Mouse (Mus musculus) lung, postnatal 0 days (tissue): ENCODE measurements at regions not wholly inside any gene's neighbourhood (a gene's known extent, or its start where the extent isn't known, plus 50 kb on each side); places are given as distances from the start of the nearest gene placed in this dataset.

ENCODE experiments used
- CTCF ChIP-seq: IDR thresholded peaks from 2 replicates; pipeline ENCODE4 v1.5.1; 2016; ENCODE audit warnings: antibody characterized with exemption, mild to moderate bottlenecking
- EP300 ChIP-seq: IDR thresholded peaks from 2 replicates; pipeline ENCODE4 v1.6.1; 2016; ENCODE audit warnings: antibody characterized with exemption, mild to moderate bottlenecking, control low read depth

- TF ChIP-seq CTCF (no peak), EP300 (no peak)
Measured at GRCm38 (mm10) chr7:118308882-118309281, 65.4 kb upstream of the Smg1 start.
